Mouse (Mus musculus): Measurements from ENCODE around the gene Ndrg4. TPM values are rescaled to one million over a fixed set of nuclear protein-coding genes. Genes with fewer than 3 reads are reported as not detected.

Gene Ndrg4
- polyA plus RNA-seq, 1 experiment from 2014 or later: 22.0 TPM

- DNase-seq (ENCODE audit: low spot score) (peak; percentile 95), ATAC-seq (replicated peaks; ENCODE audit: low FRiP score, low read depth) (peak; percentile 87)
- Histone ChIP-seq H3K36me3 (ENCODE audit: insufficient read depth, low read length) (no peaks in the 10 kb centered on the region), H3K4me2 (ENCODE audit: low read length) (peak overlapping the region; percentile 98), H3K27me3 (ENCODE audit: insufficient read depth, low read length) (no peaks in the 10 kb centered on the region), H3K4me3 (replicated peaks; ENCODE audit: low read depth, low read length) (peak overlapping the region; percentile 56), H3K9me3 (replicated peaks; ENCODE audit: low read length) (no peaks in the 10 kb centered on the region), H3K27ac (no peak overlapping the region), H3K9ac (ENCODE audit: low read depth, low read length) (peak overlapping the region; percentile 64), H3K4me1 (replicated peaks; ENCODE audit: insufficient read depth, low read length) (peaks cover 12% of the 10 kb centered on the region; the same call in 1 of the 2 replicates)
- TF ChIP-seq CTCF (IDR thresholded peaks at IDR 0.05; ENCODE audit: low read depth): no peak
- WGBS: 1% methylated on average over 34 of the region's 34 CpGs
Measured at GRCm38 (mm10) chr8:95702480-95703446, 26.0 kb downstream of the Ndrg4 start.

- no peak for TF ChIP-seq CTCF (IDR thresholded peaks at IDR 0.05; ENCODE audit: low read depth)
- peak; percentile 38 for ATAC-seq (replicated peaks; ENCODE audit: low FRiP score, low read depth)
- H3K36me3 ChIP-seq (ENCODE audit: insufficient read depth, low read length): no peaks in the 10 kb centered on the region
- WGBS: 4% methylated on average over 15 of the region's 15 CpGs
- H3K27ac ChIP-seq: no peak overlapping the region
- peak overlapping the region; percentile 64 for H3K9ac ChIP-seq (ENCODE audit: low read depth, low read length)
- peaks cover 12% of the 10 kb centered on the region; the same call in 1 of the 2 replicates for H3K4me1 ChIP-seq (replicated peaks; ENCODE audit: insufficient read depth, low read length)
- no peaks in the 10 kb centered on the region for H3K27me3 ChIP-seq (ENCODE audit: insufficient read depth, low read length)
- H3K4me3 ChIP-seq (replicated peaks; ENCODE audit: low read depth, low read length): peak overlapping the region; percentile 56
- H3K9me3 ChIP-seq (replicated peaks; ENCODE audit: low read length): no peaks in the 10 kb centered on the region
- peak overlapping the region; percentile 98 for H3K4me2 ChIP-seq (ENCODE audit: low read length)
- DNase-seq (ENCODE audit: low spot score): peak; percentile 53
Measured at GRCm38 (mm10) chr8:95703461-95704260, 26.9 kb downstream of the Ndrg4 start.

DNA sequence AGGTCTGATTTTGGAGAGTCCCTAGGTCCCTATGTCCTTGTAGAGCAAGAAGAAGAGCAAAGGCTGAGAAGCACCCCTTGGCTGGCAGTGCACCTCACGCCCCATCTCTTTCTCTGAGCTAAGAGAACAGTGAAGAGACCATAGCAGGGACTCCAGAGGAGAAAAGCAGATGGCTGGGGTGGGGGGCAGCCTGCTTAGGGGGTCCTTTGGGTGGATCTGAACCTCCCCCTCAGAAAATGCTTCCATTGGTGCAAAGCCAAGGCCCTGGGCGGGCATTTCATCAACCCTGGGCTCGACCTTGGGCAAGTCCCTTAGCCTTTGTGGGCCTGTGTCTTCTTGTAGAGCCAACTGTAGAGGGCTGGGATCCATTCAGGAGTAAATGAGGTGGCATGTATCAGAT lies 27.8 kb downstream of the Ndrg4 start:
- no peaks in the 10 kb centered on the region for H3K27me3 ChIP-seq (ENCODE audit: insufficient read depth, low read length)
- no peak overlapping the region for H3K4me3 ChIP-seq (replicated peaks; ENCODE audit: low read depth, low read length)
- no peak for ATAC-seq (replicated peaks; ENCODE audit: low FRiP score, low read depth)
- no peak for DNase-seq (ENCODE audit: low spot score)
- H3K4me1 ChIP-seq (replicated peaks; ENCODE audit: insufficient read depth, low read length): peaks cover 12% of the 10 kb centered on the region; the same call in 1 of the 2 replicates
- no peak overlapping the region for H3K27ac ChIP-seq
- 100% methylated on average over 3 of the region's 3 CpGs for WGBS
- no peaks in the 10 kb centered on the region for H3K9me3 ChIP-seq (replicated peaks; ENCODE audit: low read length)
- H3K9ac ChIP-seq (ENCODE audit: low read depth, low read length): no peak overlapping the region
- H3K4me2 ChIP-seq (ENCODE audit: low read length): no peak overlapping the region
- no peak for TF ChIP-seq CTCF (IDR thresholded peaks at IDR 0.05; ENCODE audit: low read depth)
- no peaks in the 10 kb centered on the region for H3K36me3 ChIP-seq (ENCODE audit: insufficient read depth, low read length)

DNA sequence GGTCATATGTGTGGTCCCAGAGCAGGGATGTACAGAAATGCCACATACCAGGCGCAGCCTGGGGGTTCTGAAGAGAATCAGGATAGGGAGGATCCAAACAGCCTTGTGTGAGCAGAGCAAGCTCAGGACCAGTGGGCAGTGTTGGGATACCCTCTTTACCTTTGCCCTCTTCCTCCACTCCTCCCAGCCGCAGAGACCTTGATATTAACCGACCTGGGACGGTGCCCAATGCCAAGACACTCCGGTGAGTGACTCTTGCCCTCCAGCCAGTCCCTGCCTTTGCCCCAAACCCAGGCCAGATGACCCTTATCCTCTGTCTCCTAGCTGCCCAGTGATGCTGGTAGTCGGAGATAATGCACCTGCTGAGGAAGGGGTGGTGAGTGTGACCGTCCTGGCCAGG lies 32.8 kb downstream of the Ndrg4 start:
- H3K36me3 ChIP-seq (ENCODE audit: insufficient read depth, low read length): no peaks in the 10 kb centered on the region
- DNase-seq (ENCODE audit: low spot score) (no peak), ATAC-seq (replicated peaks; ENCODE audit: low FRiP score, low read depth) (no peak)
- no peak overlapping the region for H3K27ac ChIP-seq
- no peak overlapping the region for H3K4me2 ChIP-seq (ENCODE audit: low read length)
- no peak for TF ChIP-seq CTCF (IDR thresholded peaks at IDR 0.05; ENCODE audit: low read depth)
- no peaks in the 10 kb centered on the region for H3K4me1 ChIP-seq (replicated peaks; ENCODE audit: insufficient read depth, low read length)
- H3K9ac ChIP-seq (ENCODE audit: low read depth, low read length): no peak overlapping the region
- H3K9me3 ChIP-seq (replicated peaks; ENCODE audit: low read length): no peaks in the 10 kb centered on the region
- WGBS: 82% methylated on average over 7 of the region's 7 CpGs
- no peaks in the 10 kb centered on the region for H3K27me3 ChIP-seq (ENCODE audit: insufficient read depth, low read length)
- H3K4me3 ChIP-seq (replicated peaks; ENCODE audit: low read depth, low read length): no peak overlapping the region

DNA sequence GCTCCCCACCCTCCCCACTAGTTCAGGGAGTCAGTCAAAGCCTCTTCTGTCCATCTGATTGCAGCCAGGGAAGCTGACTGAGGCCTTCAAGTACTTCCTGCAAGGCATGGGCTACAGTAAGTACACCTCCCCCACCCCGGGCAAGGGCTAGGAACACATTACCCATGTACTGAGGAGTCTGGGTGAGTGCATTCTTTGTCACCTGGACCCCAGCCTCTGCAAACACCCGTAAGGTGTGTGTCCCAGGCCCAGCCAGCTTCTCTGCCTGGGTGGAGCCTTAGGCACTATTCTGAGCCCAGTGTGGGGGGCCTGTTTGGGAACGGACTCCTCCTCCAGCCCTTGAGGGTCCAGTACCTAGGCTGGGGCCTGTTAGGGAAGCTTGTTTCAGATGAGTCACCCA lies 34.2 kb downstream of the Ndrg4 start:
- H3K4me1 ChIP-seq (replicated peaks; ENCODE audit: insufficient read depth, low read length): no peaks in the 10 kb centered on the region
- H3K27ac ChIP-seq: no peak overlapping the region
- ATAC-seq (replicated peaks; ENCODE audit: low FRiP score, low read depth) (no peak), DNase-seq (ENCODE audit: low spot score) (no peak)
- H3K36me3 ChIP-seq (ENCODE audit: insufficient read depth, low read length): no peaks in the 10 kb centered on the region
- no peak overlapping the region for H3K4me3 ChIP-seq (replicated peaks; ENCODE audit: low read depth, low read length)
- no peaks in the 10 kb centered on the region for H3K27me3 ChIP-seq (ENCODE audit: insufficient read depth, low read length)
- TF ChIP-seq CTCF (IDR thresholded peaks at IDR 0.05; ENCODE audit: low read depth): no peak
- WGBS: 66% methylated on average over 3 of the region's 3 CpGs
- H3K9me3 ChIP-seq (replicated peaks; ENCODE audit: low read length): no peaks in the 10 kb centered on the region
- H3K9ac ChIP-seq (ENCODE audit: low read depth, low read length): no peak overlapping the region
- H3K4me2 ChIP-seq (ENCODE audit: low read length): no peak overlapping the region

- DNase-seq (ENCODE audit: low spot score) (no peak), ATAC-seq (replicated peaks; ENCODE audit: low FRiP score, low read depth) (no peak)
- Histone ChIP-seq H3K4me3 (replicated peaks; ENCODE audit: low read depth, low read length) (no peak overlapping the region), H3K4me1 (replicated peaks; ENCODE audit: insufficient read depth, low read length) (no peaks in the 10 kb centered on the region; the same call in 1 of the 2 replicates), H3K27ac (no peak overlapping the region), H3K4me2 (ENCODE audit: low read length) (no peak overlapping the region), H3K27me3 (ENCODE audit: insufficient read depth, low read length) (no peaks in the 10 kb centered on the region), H3K36me3 (ENCODE audit: insufficient read depth, low read length) (no peaks in the 10 kb centered on the region), H3K9ac (ENCODE audit: low read depth, low read length) (no peak overlapping the region), H3K9me3 (replicated peaks; ENCODE audit: low read length) (no peaks in the 10 kb centered on the region)
- WGBS: 76% methylated on average over 9 of the region's 9 CpGs
- no peak for TF ChIP-seq CTCF (IDR thresholded peaks at IDR 0.05; ENCODE audit: low read depth)
Measured at GRCm38 (mm10) chr8:95712395-95712794, 35.6 kb downstream of the Ndrg4 start.

Data from kidney, postnatal 0 days (tissue).